Mouse (Mus musculus) E14TG2a.4 (cell line): ENCODE results near the gene Vwc2l.

Experiments used
- CTCF ChIP-seq: conservative IDR thresholded peaks from 2 replicates; pipeline ENCODE4 v1.5.1; 2014; ENCODE audit warnings: low read length
- NANOG ChIP-seq: IDR thresholded peaks from 2 replicates; pipeline ENCODE4 v1.6.1; 2014; ENCODE audit warnings: borderline replicate concordance, low read length, mixed read lengths

- TF ChIP-seq CTCF (no peak), NANOG (no peak)
Observed at GRCm38 (mm10) chr1:70833262-70833661, 107.7 kb downstream of the Vwc2l start.
